Mouse (Mus musculus): ENCODE data around the gene Fbxl14.
"Not testable (repeated sequence)": the region's sequence is repeated elsewhere in the genome, so short reads cannot be mapped to it uniquely, and the experiment has no call there.

The Fbxl14 gene

DNA sequence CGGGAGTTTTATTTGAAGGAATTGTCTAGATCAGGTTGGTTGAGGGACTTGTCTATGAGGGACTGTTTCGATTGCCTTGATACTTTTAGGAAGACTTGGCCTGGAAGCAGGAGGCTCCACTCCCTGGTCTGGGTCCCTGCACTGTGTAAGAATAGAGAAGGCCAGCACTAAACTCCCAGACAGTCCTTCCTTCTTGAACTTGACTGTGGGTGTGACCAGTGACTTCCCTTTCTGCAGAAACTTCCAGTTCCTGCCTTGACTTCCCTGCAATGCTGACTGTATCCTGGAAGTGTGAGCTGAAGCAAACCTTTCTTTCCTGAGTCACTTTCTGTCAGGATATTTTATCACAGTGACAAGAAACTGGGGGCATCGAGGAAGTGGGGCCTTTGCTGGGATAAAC lies 8.7 kb upstream of the Fbxl14 start:
- no peak for DNase-seq (ENCODE audit: low spot score)

DNA sequence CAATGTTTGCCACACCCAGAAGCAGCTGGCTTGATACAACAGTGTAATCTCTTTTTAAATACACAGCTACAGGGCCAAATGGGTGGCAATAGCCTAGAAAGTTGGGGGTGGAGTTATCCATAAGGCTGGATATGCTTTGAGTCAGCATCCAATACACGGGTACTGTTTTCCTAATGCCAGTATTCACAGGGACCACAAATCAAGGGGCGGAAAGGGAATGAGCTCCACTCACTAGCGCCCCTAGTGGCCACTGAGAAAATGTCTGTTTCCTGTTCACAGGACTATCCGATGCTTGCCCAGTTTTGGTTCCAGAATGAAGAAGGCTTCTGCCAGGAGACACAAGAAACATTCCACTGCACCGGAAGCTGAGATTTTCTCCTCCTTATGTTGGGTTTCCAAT lies 7.3 kb upstream of the Fbxl14 start:
- no peak for DNase-seq (ENCODE audit: low spot score)

DNA sequence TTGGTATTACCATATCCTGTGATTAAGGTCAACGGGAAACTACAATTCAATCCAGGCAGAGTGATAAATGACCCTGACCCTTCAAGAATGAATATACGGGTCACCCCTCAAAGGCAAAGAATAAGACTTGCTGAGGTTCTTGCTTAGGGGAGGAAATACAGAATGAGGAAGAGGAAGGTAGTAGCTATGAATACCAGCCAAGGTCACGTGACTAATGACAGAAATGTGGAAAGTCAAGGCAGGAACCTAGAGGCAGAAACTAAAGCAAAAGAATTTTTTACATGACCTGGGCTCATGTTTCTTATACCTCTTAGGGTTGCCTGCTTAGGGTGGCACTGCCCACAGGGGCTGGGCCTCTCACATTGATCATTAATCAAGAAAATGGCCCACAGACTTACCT lies 6.8 kb upstream of the Fbxl14 start:
- no peak for DNase-seq (ENCODE audit: low spot score)

DNA sequence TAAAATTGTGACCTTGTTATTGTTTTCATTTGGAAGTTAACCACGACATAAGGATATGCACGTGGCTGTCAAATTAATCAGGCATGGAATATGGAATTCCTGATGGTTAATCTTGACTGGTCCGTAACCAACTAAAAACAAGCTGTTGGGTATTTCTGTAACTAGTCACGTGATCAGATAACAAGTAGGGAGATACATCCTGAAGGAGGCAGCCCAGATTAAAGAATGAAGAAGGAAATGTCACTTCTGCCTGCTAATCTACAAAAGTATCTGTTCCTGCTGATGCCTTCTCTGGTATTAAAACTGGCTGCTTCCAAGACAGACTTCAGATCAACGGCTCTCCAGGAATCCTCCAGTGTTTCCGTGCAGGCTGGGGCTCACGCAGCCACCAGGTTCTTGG lies 6.0 kb upstream of the Fbxl14 start:
- no peak for DNase-seq (ENCODE audit: low spot score)

DNA sequence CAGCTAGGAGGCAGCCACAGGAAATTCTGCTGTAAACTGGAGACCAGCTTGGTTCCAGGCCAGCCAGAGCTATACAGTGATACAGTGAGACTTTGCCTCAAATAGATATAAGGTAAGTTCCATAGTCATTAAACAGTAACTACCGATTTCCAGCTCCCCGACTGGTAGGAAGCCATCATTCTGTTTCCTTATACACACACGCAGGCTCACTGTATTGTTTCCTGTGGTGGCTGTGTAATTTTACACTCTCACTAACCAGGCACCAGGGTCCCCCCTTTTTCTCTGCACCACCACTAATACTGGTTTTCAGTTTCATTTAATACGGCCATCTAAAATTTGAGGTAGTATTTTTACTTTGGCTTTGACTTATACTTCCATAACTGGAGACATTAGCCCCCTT lies 5.5 kb upstream of the Fbxl14 start:
- no peak for DNase-seq (ENCODE audit: low spot score)

DNA sequence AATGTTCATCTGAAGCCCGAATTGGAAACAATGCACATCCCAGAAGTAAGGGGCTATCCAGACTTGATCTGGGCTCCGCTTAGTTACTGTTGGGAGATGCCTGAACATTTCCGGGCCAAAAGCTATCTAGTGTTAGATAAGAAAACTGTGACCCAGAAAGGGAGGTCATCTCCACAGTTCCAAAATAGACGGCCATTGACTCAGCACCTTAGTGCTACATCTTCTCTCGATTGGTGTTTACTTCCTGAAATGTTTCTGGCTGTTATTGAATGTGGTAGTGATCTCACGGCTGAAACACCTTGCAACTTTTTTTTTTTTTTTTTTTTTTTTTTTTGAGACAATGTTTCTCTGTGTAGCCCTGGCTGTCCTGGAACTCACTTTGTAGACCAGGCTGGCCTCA lies 3.5 kb upstream of the Fbxl14 start:
- DNase-seq (ENCODE audit: low spot score) = no peak

DNA sequence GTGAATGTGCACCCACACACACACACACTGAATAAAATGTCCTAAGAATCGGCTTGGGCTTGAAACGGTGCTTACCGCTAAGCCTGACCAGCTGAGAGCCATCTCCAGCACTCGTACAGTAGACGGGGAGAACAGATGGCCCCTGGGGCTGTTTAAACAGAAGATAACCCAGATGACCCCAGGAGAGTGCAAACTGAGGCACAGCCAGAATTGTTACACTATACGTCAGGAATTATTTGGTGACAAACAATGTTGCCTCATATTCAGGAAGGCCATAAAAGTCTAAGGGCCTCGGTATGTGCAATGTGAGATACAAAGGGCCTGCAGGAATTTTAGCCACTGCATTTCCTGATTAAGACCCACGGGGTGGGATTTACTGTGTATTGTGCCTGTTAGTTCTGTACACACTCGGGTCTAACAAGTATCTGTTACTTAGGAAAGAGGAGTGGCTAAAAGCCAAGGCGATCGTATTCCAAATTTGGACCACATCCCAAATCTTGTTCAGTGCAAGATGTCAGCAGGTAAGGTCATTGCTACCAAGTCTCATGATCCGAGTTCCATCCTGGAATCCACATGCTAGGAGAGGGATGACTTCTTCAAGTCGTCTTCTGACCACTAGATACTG lies 1.7 kb upstream of the Fbxl14 start:
- no peak for DNase-seq (ENCODE audit: low spot score)

DNA sequence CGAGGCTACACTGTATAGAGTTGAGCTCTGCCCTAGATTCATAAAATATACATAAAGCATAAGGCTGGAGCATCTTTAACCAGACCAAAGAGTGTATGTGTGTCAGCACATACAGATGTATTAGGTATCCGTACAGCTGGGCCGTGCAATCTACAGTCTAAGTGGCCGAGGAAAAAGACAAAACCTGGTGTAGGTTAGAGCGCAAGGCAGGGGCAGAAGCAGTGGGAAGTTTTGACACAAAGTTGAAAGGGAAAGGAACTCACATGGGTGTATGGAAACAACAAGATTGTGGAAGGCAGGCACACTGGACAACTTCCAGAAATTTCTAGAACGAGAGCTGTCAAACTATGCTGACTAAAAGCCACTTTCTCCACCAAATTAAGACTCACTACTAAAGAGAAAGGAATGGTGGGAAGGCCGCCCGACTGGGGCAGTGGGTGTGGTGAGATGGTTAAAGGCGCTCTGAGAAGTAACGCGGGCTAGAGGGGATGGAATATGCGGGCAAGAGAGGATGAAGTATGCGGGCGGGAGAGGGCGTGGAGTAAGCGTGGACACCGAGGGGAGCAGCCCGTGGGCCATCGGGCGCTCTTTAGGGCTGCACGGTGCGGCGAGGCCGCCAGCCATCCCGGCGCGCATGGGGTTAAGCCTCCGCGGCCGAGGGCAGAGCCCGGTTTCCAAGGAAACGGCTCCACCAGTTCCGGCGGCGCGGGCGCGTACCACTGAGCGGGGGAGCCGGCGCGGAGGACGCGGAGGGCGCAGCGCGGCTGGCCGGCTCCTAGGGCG lies 717 bp upstream of the Fbxl14 start:
- peak; percentile 48 for DNase-seq (ENCODE audit: low spot score)

DNA sequence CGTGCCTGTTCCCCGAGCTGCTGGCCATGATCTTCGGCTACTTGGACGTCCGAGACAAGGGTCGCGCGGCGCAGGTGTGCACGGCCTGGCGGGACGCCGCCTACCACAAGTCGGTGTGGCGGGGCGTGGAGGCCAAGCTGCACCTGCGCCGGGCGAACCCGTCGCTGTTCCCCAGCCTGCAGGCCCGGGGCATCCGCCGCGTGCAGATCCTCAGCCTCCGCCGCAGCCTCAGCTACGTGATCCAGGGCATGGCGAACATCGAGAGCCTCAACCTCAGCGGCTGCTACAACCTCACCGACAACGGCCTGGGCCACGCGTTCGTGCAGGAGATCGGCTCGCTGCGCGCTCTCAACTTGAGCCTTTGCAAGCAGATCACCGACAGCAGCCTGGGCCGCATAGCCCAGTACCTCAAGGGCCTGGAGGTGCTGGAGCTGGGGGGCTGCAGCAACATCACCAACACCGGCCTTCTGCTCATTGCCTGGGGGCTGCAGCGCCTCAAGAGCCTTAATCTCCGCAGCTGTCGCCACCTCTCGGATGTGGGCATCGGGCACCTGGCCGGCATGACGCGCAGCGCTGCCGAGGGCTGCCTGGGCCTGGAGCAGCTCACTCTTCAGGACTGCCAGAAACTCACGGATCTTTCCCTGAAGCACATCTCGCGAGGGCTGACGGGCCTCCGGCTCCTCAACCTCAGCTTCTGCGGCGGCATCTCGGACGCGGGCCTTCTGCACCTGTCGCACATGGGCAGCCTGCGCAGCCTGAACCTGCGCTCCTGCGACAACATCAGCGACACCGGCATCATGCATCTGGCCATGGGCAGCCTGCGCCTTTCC lies 623 bp downstream of the Fbxl14 start:
- peak; percentile 26 for DNase-seq (ENCODE audit: low spot score)

DNA sequence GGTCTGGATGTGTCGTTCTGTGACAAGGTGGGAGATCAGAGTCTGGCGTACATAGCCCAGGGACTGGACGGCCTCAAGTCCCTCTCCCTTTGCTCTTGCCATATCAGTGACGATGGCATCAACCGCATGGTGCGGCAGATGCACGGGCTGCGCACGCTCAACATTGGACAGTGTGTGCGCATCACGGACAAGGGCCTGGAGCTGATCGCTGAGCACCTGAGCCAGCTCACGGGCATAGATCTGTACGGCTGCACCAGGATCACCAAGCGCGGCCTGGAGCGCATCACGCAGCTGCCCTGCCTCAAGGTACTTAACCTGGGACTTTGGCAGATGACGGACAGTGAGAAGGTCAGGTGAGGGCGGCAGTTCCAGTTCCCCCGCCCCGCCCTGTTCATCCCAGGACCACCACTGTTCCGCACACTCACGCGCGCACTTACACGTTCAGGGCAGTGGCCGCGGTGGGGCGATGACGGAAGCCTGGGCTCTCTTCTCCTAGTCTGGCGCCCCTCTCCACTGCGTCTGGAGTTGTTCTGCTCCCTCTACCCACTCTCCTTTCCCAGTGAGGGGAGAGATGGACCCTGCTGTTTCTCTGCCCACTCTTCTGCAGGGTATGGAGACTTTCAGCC lies 1.4 kb downstream of the Fbxl14 start:
- no peak for DNase-seq (ENCODE audit: low spot score)

DNA sequence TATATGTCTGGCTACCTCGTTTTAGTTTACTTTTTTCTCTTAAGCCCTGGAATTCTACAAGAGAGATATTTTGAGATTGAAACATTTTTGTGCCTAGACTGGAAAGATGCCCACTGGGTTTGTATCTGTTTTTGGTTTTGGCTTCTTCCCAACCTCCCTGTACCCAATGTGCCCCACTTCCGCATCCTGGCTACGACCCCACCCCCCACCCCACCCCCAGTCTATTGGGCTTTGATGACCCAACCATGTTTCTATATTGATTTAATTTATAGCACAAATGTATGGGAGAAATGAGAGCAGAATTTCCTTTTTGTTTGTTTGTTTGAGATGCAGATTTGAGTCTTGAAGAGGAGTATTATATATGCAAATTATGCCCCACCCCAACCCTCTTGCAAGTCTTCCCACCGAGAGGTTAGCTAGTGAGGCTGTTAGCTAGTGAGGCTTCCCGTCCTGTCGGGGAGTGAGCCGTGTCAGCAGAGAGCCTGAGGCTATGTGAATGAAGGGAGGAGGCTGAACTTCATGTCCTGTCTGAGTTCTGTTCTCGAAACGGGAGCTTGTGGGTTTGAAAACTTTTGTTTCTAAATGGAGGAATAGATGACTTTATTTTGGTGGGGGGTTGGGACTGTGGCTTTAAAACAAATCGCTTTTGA lies 2.4 kb downstream of the Fbxl14 start:
- DNase-seq (ENCODE audit: low spot score) = not testable (repeated sequence)

DNA sequence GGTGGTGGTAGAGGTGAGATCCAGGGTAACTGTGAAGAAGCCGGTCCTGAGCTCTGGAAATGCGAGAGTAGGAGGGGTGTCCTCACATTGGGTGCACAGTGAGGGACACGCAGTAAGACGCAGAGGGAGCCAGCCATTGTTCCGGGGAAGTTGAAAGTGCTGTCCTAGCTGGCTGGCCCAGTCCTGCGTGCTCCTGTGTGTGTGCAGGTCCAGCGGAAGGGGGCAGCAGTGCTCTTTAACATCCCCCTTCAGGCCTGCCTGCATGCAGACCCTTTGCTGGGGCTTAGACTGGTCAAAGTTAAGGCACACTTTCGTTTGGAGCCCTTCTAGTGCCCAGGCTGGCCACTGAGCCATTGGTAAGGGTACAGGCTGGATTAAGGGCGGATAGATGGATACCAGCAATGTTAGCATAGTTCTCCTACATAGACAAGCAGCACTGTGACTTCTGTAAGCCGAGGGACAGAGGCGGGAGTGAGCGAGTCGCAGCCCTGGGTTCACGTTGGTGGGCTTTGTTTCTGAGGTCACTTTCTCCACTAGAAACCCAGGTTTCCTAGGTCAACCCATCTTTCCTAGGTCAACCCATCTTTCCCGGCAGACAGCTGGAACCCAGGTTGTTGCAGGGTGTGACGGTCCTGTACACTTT lies 3.6 kb downstream of the Fbxl14 start:
- no peak for DNase-seq (ENCODE audit: low spot score)

DNA sequence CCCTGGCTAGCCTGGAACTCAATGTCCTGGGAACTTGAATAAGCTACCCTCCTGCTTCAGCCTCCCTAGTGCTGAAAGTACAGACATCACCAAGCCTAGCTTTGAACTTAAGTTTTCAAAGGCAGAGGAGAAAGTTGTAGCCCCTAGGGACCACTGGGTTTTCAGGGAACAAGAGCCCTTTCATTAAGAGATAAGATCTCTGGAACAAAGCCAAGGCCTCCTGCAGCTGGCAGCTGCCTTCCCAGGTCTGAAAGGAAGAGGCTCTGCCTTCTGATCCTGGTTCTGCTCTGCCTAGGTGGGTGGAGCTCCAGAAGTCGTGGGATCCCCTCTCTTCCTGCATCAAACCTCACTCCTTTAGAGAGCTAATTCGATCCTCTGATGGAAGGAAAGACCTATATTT lies 6.0 kb downstream of the Fbxl14 start:
- DNase-seq (ENCODE audit: low spot score) = no peak

DNA sequence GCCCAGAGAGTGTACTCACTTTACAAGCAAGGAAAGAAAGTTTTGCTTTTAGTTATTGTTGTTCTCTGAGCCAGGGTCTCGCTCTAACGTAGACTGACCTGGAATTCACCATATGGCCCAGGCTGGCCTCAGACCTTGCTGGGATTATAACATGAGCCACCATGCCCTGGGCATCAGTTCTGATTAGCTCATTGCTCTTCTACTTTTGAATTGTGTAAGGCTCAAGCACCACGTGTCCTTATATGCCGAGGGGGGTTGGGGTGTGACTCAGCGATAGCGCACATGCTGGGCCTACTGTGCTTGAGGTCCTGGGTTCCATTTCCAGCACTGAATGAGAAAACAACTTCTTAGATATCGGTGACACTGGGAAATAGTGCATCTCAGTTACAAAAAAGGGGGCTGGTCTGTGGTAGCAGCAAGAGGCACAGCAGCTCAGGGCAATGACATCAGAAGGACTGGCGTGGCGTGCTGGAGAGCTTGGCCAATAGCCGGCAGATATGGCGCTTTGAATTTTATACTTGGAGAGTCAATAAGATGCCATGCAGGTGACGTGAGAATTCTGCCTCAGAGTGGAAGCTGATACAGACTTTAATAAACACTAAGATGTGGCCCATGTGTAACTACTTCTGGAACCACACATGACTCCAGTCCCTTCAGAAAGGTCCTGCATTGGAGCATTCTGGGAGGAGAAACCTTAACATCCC lies 7.1 kb downstream of the Fbxl14 start:
- DNase-seq (ENCODE audit: low spot score) = no peak

DNA sequence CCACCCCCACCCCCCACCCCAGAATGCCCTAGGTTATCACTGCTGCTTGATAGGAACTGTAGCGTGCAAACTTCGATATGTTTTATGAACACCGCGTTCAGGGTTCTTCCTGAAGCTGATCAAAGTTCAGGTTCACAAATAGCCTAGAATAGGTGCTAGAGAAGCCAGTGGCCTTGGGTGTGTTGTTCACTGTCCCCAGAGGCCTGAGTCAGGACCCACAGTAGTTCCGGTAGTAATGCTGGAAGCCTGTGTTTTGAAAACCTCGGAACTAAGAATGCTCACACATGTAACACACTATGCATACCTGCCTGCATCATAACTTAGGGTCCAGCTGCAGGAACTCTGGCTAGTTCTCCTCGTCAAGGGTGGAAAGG lies 7.6 kb downstream of the Fbxl14 start:
- DNase-seq (ENCODE audit: low spot score) = no peak

DNA sequence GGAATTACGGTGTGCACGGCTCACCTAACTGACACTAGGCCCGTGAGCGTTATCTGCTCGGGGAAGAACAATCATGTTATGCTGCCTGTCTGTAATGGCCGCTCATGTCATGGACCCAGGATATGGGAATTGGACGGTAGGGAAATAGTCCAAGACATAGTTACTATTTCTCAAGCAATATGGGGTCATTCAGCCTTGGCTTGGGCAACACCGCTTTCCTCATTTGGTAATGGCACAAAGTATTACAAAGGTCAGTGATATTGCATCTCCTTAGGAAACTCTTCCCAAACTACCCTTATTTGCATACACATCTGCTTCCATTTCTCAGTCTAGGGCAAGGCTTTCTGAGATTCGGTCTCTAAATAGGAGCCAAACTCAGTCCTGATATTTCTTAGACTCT lies 8.2 kb downstream of the Fbxl14 start:
- no peak for DNase-seq (ENCODE audit: low spot score)

DNA sequence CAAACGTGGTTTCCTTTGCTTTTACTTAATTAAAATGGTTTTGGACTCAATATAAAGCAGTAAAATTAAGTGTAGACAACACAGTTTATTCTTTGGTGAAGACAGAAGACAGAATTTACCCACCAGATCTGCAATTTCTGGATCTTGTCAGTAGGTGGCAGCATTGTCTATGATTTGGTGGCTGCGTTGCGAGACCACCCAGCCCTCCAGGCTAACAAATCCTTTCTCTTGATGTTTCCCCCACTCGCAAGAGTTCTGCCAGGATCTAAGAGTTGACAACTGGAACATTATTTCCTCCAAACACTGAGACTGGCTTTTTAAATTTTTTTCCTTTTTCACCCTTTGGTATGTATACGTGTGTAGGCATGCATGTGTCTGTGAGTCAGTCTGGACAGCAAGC lies 10.3 kb downstream of the Fbxl14 start:
- DNase-seq (ENCODE audit: low spot score) = no peak

DNA sequence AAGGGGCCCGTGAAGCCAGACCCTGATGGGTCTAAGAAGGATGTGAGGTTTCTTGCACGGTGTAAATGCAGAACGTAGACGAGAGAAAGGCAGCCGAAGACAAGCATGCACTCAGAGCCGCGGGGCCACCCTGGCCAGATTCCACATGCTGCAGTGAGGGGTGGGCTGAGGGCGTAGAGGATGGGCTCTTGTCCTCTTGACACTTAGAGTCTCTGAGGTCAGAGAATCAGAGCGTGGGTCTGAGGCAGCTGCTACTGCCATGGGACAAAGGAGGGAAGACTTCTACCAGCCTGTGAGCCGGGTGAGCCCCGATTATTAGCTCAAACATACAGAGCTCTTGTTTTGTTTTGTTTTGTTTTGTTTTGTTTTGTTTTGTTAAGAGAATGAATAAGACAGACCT lies 11.1 kb downstream of the Fbxl14 start:
- DNase-seq (ENCODE audit: low spot score) = no peak

DNA sequence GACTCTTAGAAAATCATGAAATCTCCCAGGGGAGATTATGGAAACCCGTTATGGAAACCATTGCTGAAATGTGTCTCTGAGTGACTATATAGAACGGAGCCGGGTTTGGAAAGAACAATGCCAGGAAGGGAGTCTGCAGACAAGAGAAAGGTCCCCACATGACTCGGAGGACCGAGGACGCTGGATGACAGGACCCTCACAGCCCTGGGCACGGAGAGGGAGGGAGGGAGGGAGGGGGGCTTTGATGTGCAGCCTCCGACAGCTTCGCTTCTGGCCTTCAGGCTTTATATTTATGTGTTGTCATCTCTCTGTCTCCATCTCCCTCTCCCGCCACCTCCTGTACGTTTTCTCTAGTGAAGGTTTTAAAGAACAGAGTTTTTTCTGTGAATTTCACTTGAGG lies 11.5 kb downstream of the Fbxl14 start:
- DNase-seq (ENCODE audit: low spot score) = no peak

DNA sequence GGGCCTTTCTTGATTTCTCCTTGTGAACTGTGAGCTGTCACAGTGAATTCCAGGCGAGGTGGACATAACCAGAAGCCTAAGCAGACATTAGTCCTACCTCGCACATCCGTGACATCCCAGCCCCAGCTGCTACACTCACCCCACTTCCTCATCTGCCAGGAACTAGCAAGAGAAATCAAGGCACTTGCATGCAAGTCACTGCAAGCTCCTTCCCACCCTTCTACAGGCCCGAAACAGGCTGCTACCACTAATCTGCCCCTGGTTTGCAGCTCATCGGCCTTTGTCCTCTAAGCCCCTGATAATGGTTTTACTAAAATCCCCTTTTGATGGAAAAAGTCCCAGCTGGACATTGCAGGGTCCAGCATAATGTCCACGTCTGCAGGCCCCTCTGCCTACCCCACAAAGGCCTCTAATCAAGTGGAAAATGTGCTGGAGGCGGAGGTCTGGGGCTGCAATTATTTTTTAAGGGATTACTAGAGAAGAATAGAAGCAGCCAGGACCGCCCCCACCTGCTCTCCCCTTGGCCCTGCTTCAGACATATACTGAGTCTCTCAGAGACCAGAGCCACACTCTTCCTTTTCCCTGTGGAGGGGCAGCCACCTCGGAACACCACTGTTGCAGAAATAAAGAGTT lies 12.6 kb downstream of the Fbxl14 start:
- no peak for DNase-seq (ENCODE audit: low spot score)

DNA sequence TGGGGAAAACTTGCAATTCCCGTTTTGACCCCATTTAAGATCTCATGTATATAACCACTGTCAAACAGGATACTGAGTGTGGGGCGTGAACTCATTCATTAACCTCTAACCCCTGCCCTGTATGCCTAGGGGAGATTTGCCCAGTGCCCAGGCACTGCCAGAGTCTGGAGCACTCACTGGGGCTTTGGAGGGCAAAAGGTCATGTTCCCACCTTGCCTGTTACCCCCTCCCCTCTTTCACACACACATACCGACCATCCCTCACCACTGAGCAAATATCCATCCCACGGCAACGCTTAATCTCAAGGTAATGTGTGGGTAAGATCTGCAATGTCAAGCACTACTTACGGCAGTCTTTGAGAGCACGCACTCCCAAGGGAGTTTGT lies 13.2 kb downstream of the Fbxl14 start:
- DNase-seq (ENCODE audit: low spot score) = no peak
